Mouse (Mus musculus) intestine, postnatal 0 days (tissue): ENCODE measurements around the gene Arhgef19. TPM values are rescaled to one million over a fixed set of nuclear protein-coding genes. Genes with fewer than 3 reads are reported as not detected.

ENCODE experiments used
- ATAC-seq: fragments of 200-750 bp; cut with Nextera tagmentation; 2 replicates; pipeline ENCODE4 v1.8.0; 2017; ENCODE audit warnings: mild to moderate bottlenecking, moderate TSS enrichment, moderate library complexity
- H3K27ac ChIP-seq: fragments of 300-500 bp; sonication (generic); 2 replicates; pipeline ENCODE4 v1.5.1; 2014; ENCODE audit warnings: mild to moderate bottlenecking, low read depth, low read length, moderate library complexity
- H3K27me3 ChIP-seq: fragments of 300-500 bp; sonication (generic); replicated peaks from 2 replicates; pipeline ENCODE4 v1.6.1; 2014; ENCODE audit warnings: low read length, mixed read lengths; ENCODE audit not compliant: control insufficient read depth, insufficient read depth
- H3K36me3 ChIP-seq: fragments of 300-500 bp; sonication (generic); 2 replicates; pipeline ENCODE4 v1.6.1; 2014; ENCODE audit warnings: mild to moderate bottlenecking, moderate library complexity; ENCODE audit not compliant: control insufficient read depth, insufficient read depth
- H3K4me1 ChIP-seq: fragments of 300-500 bp; sonication (generic); replicated peaks from 2 replicates; pipeline ENCODE4 v1.6.1; 2014; ENCODE audit warnings: antibody characterized with exemption, low read length, mixed read lengths; ENCODE audit not compliant: control insufficient read depth, insufficient read depth
- H3K4me2 ChIP-seq: fragments of 300-500 bp; sonication (generic); replicated peaks from 2 replicates; pipeline ENCODE4 v1.6.1; 2014; ENCODE audit warnings: low read depth, mild to moderate bottlenecking, moderate library complexity
- H3K4me3 ChIP-seq: fragments of 300-500 bp; sonication (generic); 2 replicates; pipeline ENCODE4 v1.5.1; 2014; ENCODE audit warnings: low read depth, low read length
- H3K9ac ChIP-seq: fragments of 300-500 bp; sonication (generic); 2 replicates; pipeline ENCODE4 v1.6.1; 2014; ENCODE audit warnings: mild to moderate bottlenecking, low read depth, low read length
- H3K9me3 ChIP-seq: fragments of 300-500 bp; sonication (generic); 2 replicates; pipeline ENCODE4 v1.6.1; 2016; ENCODE audit warnings: mixed run types; ENCODE audit not compliant: control insufficient read depth
- CTCF ChIP-seq: sonication (generic); IDR thresholded peaks from 2 replicates; pipeline ENCODE4 v1.5.1; 2016; ENCODE audit warnings: low read depth, mild to moderate bottlenecking, control low read depth, antibody characterized with exemption, moderate library complexity
- WGBS: fragments of 180-500 bp; shearing (Covaris S2); extraction: QIAGEN DNeasy Blood & Tissue Kit; methylation state at CpG from one replicate; pipeline ENCODE4 v1.1.7; 2014; 5-methylcytosine and 5-hydroxymethylcytosine counted together
- polyA plus RNA-seq: library from polyadenylated mRNA; unstranded; fragments of >200 nt; fragmentation: Nextera tagmentation; extraction: Ambion mirVana; gene quantifications from 2 replicates; pipeline ENCODE4 v1.2.1, GENCODE M21; 2015

The Arhgef19 gene
- polyA plus RNA-seq, 1 experiment from 2014 or later = 4.5 TPM

GRCm38 (mm10) chr4:141241861-141242260 lies 2.6 kb downstream of the Arhgef19 start:
- no peaks in the 10 kb centered on the region for H3K9me3 ChIP-seq
- H3K27me3 ChIP-seq = no peaks in the 10 kb centered on the region
- peaks cover 12% of the 10 kb centered on the region; the same call in 1 of the 2 replicates for H3K4me1 ChIP-seq
- 38% methylated on average over 15 of the region's 15 CpGs for WGBS
- H3K4me2 ChIP-seq = 0 out of 2 replicates have a peak overlapping the region, but pooled peaks have one; percentile 39
- no peaks in the 10 kb centered on the region; the same call in 1 of the 2 replicates for H3K36me3 ChIP-seq
- H3K4me3 ChIP-seq = no peak overlapping the region
- ATAC-seq = no peak
- no peak for TF ChIP-seq CTCF
- H3K27ac ChIP-seq = no peak overlapping the region
- no peak overlapping the region for H3K9ac ChIP-seq

GRCm38 (mm10) chr4:141242651-141243241 lies 3.4 kb downstream of the Arhgef19 start:
- no peak overlapping the region for H3K9ac ChIP-seq
- TF ChIP-seq CTCF = no peak
- WGBS = 9% methylated on average over 11 of the region's 11 CpGs
- H3K27ac ChIP-seq = no peak overlapping the region
- no peaks in the 10 kb centered on the region for H3K27me3 ChIP-seq
- H3K36me3 ChIP-seq = no peaks in the 10 kb centered on the region; the same call in 1 of the 2 replicates
- peak overlapping the region; percentile 39 for H3K4me2 ChIP-seq
- H3K4me3 ChIP-seq = no peak overlapping the region
- ATAC-seq = no peak
- H3K4me1 ChIP-seq = peaks cover 14% of the 10 kb centered on the region; the same call in 1 of the 2 replicates
- no peaks in the 10 kb centered on the region for H3K9me3 ChIP-seq

GRCm38 (mm10) chr4:141243636-141244035 lies 4.3 kb downstream of the Arhgef19 start:
- Histone ChIP-seq H3K4me1 (peaks cover 14% of the 10 kb centered on the region; the same call in 1 of the 2 replicates), H3K4me3 (no peak overlapping the region), H3K4me2 (no peak overlapping the region), H3K36me3 (no peaks in the 10 kb centered on the region; the same call in 1 of the 2 replicates), H3K27ac (no peak overlapping the region), H3K9me3 (no peaks in the 10 kb centered on the region), H3K9ac (no peak overlapping the region), H3K27me3 (no peaks in the 10 kb centered on the region)
- no peak for TF ChIP-seq CTCF
- WGBS = 42% methylated on average over 5 of the region's 5 CpGs
- no peak for ATAC-seq

GRCm38 (mm10) chr4:141244401-141244800 lies 5.1 kb downstream of the Arhgef19 start:
- Histone ChIP-seq H3K4me2 (no peak overlapping the region), H3K4me3 (no peak overlapping the region), H3K4me1 (peaks cover 11% of the 10 kb centered on the region; the same call in 1 of the 2 replicates), H3K9ac (no peak overlapping the region), H3K27ac (no peak overlapping the region), H3K9me3 (no peaks in the 10 kb centered on the region), H3K36me3 (no peaks in the 10 kb centered on the region; the same call in 1 of the 2 replicates), H3K27me3 (no peaks in the 10 kb centered on the region)
- 57% methylated on average over 5 of the region's 5 CpGs for WGBS
- no peak for ATAC-seq
- TF ChIP-seq CTCF = no peak

GRCm38 (mm10) chr4:141244931-141245425 lies 5.7 kb downstream of the Arhgef19 start:
- no peak for ATAC-seq
- H3K9me3 ChIP-seq = no peaks in the 10 kb centered on the region
- no peaks in the 10 kb centered on the region for H3K27me3 ChIP-seq
- no peaks in the 10 kb centered on the region; the same call in 1 of the 2 replicates for H3K36me3 ChIP-seq
- no peak overlapping the region for H3K4me2 ChIP-seq
- whole genome bisulfite sequencing = 33% methylated on average over 9 of the region's 9 CpGs
- H3K4me1 ChIP-seq = peaks cover 5% of the 10 kb centered on the region; the same call in 1 of the 2 replicates
- H3K9ac ChIP-seq = no peak overlapping the region
- H3K4me3 ChIP-seq = no peak overlapping the region
- 0 out of 2 replicates have a peak, but pooled peaks have one; percentile 3 for TF ChIP-seq CTCF
- no peak overlapping the region for H3K27ac ChIP-seq

- no peak for ATAC-seq
- no peak overlapping the region for H3K4me3 ChIP-seq
- no peak for TF ChIP-seq CTCF
- H3K4me1 ChIP-seq = peaks cover 3% of the 10 kb centered on the region; the same call in 1 of the 2 replicates
- peak overlapping the region; percentile 75 for H3K4me2 ChIP-seq
- peaks cover 10% of the 10 kb centered on the region; the same call in 1 of the 2 replicates for H3K36me3 ChIP-seq
- no peaks in the 10 kb centered on the region for H3K9me3 ChIP-seq
- H3K27ac ChIP-seq = no peak overlapping the region
- no peaks in the 10 kb centered on the region for H3K27me3 ChIP-seq
- H3K9ac ChIP-seq = no peak overlapping the region
- WGBS = 50% methylated on average over 24 of the region's 24 CpGs
These were observed 7.0 kb downstream of the Arhgef19 start for GRCm38 (mm10) chr4:141246089-141246997.
